Mouse (Mus musculus) liver (tissue): ENCODE measurements around the gene Ywhag.

Experiments used
- DNase-seq: peaks from one replicate; pipeline ENCODE4 v3.0.0-alpha.2; 2020; ENCODE audit warnings: mixed read lengths

The Ywhag gene

DNA sequence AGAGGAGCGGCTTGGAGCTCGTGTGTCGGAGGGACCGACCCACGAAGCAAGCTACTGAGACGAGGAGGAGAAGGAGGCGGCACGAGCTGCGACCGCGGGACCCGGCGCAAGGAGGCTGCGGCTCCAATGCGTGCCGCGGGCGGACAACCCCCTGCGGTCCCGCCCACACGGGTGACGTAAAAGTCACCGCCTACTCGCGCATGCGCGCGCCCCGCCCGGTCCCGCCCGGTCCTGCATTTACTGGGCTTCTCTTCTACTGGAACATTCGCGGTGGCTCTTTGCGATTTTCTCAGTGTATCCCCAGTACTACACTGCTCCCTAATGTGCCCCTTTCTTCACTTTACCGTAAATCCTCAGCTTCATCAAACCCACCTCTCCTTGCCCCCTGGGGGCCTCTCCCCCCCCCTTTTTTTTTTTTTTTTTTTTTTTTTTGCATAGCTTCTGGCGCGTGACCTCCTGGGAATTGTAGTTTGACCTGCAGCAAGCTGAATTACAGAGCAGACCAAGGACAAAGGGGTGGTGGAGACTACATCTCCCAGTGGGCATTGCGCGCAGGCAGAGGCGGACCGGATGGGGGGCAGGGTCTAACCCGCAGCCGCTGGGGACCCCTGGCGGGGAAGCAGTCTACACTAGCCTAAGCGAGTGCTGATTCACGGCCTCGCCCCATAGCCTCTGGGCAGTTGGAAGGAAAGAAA lies at the start of gene Ywhag:
TSS of gene Ywhag (minus strand) at position 136 of the 695 bp plus-strand sequence.
- DNase-seq: peak; percentile 97

- DNase-seq: peak; percentile 61
These were observed 48.0 kb upstream of the Ywhag start for GRCm38 (mm10) chr5:135982398-135982797.

DNA sequence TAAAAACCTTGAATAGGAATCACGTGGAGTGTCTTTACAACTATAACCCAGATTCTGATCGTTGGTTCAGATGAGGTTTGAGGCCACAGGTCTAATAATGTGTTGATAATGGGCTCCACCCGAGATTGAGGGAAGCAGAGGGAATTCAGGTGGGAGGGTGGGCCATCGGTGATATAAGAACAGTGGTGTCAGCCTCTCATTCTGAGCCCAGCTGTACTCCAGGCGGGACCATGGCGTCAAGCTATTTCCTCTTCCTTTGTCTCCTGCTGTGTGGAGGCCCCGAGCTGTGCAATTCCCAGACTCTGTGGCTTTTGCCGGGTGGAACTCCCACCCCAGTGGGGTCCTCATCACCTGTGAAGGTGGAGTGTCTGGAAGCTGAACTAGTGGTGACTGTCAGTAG lies 45.5 kb upstream of the Ywhag start, which contains the start of gene Zp3:
TSS of gene Zp3 (plus strand) at position 196 of the 400 bp plus-strand sequence.
- DNase-seq: no peak

DNA sequence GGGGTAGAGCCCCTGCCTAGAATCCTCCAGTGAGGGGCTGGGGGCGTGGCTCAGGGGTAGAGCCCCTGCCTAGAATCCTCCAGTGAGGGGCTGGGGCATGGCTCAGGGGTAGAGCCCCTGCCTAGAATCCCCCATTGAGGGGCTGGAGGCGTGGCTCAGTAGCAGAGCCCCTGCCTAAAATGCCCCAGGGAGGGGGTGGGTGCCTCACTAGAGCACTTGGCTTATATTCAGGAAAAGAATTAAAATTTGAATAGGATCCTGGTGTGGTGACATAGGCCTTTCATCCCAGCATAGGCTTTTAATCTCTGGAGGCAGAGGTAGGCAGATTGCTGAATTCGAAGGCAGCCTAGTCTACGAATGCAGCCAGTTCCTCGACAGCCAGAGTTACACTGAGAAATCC lies 45.0 kb upstream of the Ywhag start:
- no peak for DNase-seq

DNA sequence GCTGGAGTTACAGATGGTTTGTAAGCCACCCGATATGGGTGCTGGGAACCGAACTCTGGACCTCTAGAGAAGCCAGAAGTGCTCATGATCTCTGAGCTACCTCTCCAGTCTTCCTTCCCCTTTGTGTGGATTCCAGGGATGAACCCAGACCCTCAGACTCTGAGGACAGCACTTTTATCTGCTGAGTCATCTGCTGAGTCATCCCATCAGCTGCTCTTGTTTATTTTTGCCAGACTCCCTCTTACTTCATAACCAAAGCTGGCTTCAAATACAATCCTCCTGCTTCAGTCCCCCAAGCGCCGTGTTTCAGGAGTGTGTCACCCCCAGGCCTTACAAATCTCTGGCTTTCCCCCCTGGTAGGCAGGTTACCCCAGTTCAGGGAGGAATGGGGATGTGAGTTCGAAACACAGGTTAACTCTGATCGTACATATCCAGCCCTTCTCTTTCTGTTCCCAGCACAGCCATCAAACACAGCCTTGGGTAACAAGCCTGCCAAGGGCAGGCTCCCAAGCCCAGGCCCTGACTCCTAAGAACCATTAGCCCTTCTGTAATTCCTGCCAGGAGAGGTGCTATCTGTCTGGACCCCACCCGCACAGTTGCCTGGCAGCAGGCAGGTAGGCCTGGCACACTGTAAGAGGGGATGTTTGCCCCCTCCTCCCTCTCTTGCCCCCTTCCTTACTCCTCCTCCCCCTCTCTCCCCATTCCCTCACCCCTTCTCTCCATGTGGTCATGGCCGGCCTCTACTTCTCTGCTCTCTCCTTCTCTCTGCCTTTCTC lies 41.7 kb upstream of the Ywhag start:
- peak; percentile 55 for DNase-seq

DNA sequence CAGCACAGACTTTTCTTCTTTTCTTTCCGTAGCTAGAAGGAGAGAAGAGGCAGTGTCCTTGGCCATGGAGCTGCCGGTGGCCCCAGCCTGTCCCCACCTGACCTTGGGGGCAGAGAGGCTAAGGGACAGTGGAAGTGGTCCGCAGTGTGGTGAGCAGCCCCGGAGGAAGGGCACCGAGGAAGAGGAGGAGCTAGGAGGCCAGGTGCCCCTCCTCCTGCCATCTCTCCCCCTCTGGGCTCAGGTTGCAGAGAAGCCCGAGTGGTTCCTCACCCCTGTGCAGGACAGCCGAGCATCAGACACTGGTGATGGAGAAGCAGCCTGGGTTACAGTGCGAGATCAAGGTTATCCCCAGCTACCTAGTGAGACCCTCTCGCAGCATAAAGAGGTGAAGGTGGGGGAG lies 39.9 kb upstream of the Ywhag start, which contains the start of gene Ssc4d:
TSS of gene Ssc4d (minus strand) at position 167 of the 400 bp plus-strand sequence.
- no peak for DNase-seq

GRCm38 (mm10) chr5:135971876-135972275 lies 37.5 kb upstream of the Ywhag start:
- no peak for DNase-seq

DNA sequence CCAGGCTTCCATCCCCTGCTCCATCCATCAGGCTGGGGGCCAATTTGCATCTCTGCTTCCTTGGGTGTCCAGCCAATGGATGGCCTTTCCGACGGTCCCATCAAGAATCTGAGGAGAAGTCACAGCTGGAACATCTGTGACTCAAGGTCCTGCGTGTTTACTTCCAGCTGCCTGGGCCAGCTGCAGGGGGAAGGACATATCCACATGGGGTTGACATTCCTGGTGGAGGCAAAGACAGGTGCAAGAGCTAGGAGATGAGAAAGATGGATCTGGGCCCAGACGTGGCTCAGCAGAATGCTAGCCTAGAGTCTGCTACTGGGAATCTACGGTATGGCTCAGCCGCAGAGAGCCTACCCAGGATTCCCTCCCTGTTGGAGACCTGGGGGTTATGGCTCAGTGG lies 35.8 kb upstream of the Ywhag start:
- no peak for DNase-seq

GRCm38 (mm10) chr5:135968781-135969180 lies 34.4 kb upstream of the Ywhag start:
- peak; percentile 73 for DNase-seq

- peak; percentile 50 for DNase-seq
These were observed 32.5 kb upstream of the Ywhag start for GRCm38 (mm10) chr5:135966866-135967265.

GRCm38 (mm10) chr5:135965501-135965930 lies 31.1 kb upstream of the Ywhag start:
- DNase-seq: peak; percentile 28

DNA sequence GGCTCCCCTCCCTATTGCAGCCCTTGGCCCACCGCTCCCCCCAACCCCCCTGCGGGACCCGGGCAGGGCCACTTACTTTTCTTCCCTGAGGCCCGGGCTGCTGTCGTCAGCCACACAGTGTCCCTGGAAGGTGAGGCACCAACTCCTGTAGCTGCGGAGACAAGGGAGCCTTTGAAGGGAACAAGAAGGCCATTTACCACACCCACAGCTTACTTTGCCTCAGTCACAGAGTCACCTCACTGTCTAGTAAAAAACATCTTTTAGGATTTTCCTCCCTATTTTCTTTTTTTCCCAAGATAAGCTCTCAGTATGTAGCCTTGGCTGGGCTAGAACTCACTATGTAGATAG lies 28.8 kb upstream of the Ywhag start:
- no peak for DNase-seq

DNA sequence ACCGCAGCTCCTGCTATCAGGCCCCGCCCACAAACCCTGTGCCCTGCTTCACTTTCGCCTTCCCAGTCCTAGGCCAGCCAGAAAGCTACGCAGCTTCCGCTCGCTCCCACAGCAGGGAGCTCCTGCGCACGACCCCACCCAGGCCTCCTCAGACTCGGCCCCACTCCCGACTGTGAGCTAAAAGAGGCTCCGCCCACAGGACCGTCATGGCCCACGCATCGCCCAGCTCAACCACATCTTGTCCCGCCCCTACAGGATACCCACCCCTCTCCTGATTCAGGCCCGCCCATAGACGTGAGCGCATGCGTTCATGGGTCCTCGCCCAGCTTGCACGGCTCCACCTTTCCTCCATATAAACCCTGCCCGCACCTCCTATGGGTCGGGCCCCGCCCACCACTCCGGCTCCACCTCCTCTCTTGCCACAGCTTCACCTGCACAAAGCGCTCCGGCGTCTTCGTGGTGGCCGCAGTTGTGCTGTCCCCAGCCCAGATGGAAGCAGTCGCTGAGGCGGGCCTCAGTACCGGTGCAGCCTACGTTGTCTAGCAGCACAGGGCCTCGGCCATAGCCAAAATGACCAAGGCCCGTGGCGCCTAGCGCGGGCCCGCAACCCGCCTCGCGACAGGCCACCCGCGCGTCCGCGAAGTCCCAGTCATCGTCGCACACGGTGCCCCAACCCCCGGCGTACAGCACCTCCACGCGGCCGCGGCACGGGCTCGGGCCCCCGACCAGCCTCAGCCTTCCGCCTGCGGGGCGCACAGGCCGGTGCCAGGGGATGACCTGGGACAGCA lies 28.3 kb upstream of the Ywhag start:
- peak; percentile 100 for DNase-seq

- no peak for DNase-seq
These were observed 27.7 kb upstream of the Ywhag start for GRCm38 (mm10) chr5:135962125-135962491.

- DNase-seq: peak; percentile 30
These were observed 26.7 kb upstream of the Ywhag start for GRCm38 (mm10) chr5:135960909-135961635.

- DNase-seq: peak; percentile 74
These were observed 25.5 kb upstream of the Ywhag start for GRCm38 (mm10) chr5:135959911-135960310.

DNA sequence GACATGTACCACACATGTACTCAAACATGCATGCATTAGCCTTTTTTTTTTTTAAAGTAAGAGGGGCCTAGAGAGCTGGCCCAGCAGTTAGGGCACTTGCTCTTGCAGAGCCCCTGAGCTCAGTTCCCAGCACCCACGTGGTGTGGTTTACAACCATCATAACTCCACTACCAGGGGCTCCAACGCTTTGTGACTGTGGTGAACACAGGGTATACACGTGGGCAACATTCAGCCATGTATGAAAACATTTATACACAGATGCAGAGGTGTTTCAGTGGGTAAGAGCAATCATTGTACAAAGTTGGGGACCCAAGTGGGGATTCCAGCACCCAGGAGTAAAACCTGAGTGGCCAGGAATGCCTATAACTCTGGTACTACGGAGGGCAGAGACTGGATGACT lies 24.0 kb upstream of the Ywhag start:
- no peak for DNase-seq

GRCm38 (mm10) chr5:135957207-135957974 lies 23.0 kb upstream of the Ywhag start:
- DNase-seq: peak; percentile 98

- no peak for DNase-seq
These were observed 22.1 kb upstream of the Ywhag start for GRCm38 (mm10) chr5:135956300-135957206.

DNA sequence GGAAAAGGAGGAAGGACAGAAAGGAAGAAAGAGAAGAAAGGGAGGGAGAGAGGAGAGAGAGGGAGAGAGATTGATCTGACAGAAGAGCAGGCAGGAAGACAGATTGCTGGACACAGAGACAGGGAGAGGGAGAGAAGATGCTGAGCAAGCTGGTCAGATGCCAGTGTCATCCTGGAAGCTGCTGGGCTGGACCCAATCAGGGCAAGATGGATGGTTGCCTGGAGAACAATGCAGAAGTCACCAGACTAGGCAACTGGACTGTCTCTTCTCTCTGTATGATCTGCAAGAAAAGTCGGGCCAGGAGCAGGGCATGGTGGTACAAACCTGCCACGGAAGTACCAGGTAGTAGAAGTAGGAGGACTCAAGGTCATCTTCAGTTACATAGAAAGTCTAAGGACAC lies 18.4 kb upstream of the Ywhag start:
- DNase-seq: no peak

GRCm38 (mm10) chr5:135951660-135952059 lies 17.2 kb upstream of the Ywhag start:
- DNase-seq: peak; percentile 46
